Mouse (Mus musculus) thymus, adult 2 months (tissue): ENCODE data around the gene Ehd3. TPM values are rescaled to one million over a fixed set of nuclear protein-coding genes. Genes with fewer than 3 reads are reported as not detected.

Source experiments
- DNase-seq: peaks from one replicate; pipeline ENCODE4 v3.0.0; 2021
- H3K27ac ChIP-seq: fragments of 200-500 bp; 2 replicates; pipeline ENCODE4 v1.5.1; 2012; ENCODE audit warnings: low read length, control low read depth; ENCODE audit not compliant: control insufficient read depth, insufficient read depth
- H3K27me3 ChIP-seq: fragments of 200-500 bp; 2 replicates; pipeline ENCODE4 v1.6.1; 2012; ENCODE audit warnings: mild to moderate bottlenecking, low read length, moderate library complexity, mixed read lengths; ENCODE audit not compliant: control insufficient read depth, insufficient read depth
- H3K36me3 ChIP-seq: fragments of 200-500 bp; 2 replicates; pipeline ENCODE4 v1.6.1; 2012; ENCODE audit warnings: mild to moderate bottlenecking, low read length, moderate library complexity; ENCODE audit not compliant: control insufficient read depth, insufficient read depth
- H3K4me1 ChIP-seq: fragments of 200-500 bp; replicated peaks from 2 replicates; pipeline ENCODE4 v1.6.1; 2012; ENCODE audit warnings: low read length; ENCODE audit not compliant: control insufficient read depth, insufficient read depth
- H3K4me3 ChIP-seq: fragments of 200-500 bp; 2 replicates; pipeline ENCODE4 v1.5.1; 2012; ENCODE audit warnings: mild to moderate bottlenecking, low read length, control low read depth, moderate library complexity; ENCODE audit not compliant: control insufficient read depth, insufficient read depth
- CTCF ChIP-seq: fragments of 200-500 bp; IDR thresholded peaks from 2 replicates; pipeline ENCODE4 v1.5.1; 2012; ENCODE audit warnings: mild to moderate bottlenecking, control low read depth, low read length, moderate library complexity, borderline replicate concordance; ENCODE audit not compliant: control insufficient read depth, poor library complexity, insufficient read depth; ENCODE audit errors: extremely low read depth
- POLR2A ChIP-seq: fragments of 200-500 bp; IDR thresholded peaks from 2 replicates; pipeline ENCODE4 v1.6.1; 2012; ENCODE audit warnings: mild to moderate bottlenecking, low read length, control low read depth, moderate library complexity; ENCODE audit not compliant: control insufficient read depth, poor library complexity, insufficient read depth; ENCODE audit errors: extremely low read depth
- WGBS: fragments of 180-500 bp; shearing (Covaris S2); methylation state at CpG from one replicate; pipeline ENCODE4 v1.1.7; 2018; 5-methylcytosine and 5-hydroxymethylcytosine counted together
- polyA plus RNA-seq: library from polyadenylated mRNA; depleted of rRNA; stranded (reverse); fragments of >200 nt; gene quantifications from 2 replicates; pipeline ENCODE4 v1.2.3, GENCODE M21; 2012

The Ehd3 gene
- polyA plus RNA-seq, 1 experiment = 45.0 TPM

GRCm38 (mm10) chr17:73847399-73847798, 43.5 kb downstream of the Ehd3 start:
- no peaks in the 10 kb centered on the region for H3K4me1 ChIP-seq
- H3K27ac ChIP-seq = no peak overlapping the region
- H3K27me3 ChIP-seq = no peaks in the 10 kb centered on the region
- 93% methylated on average over 1 of the region's 1 CpGs for WGBS
- TF ChIP-seq POLR2A = no peak
- no peak for TF ChIP-seq CTCF
- H3K36me3 ChIP-seq = no peaks in the 10 kb centered on the region
- H3K4me3 ChIP-seq = no peak overlapping the region
- no peak for DNase-seq

- Histone ChIP-seq H3K27ac (no peak overlapping the region), H3K27me3 (no peaks in the 10 kb centered on the region), H3K4me1 (no peaks in the 10 kb centered on the region), H3K36me3 (no peaks in the 10 kb centered on the region), H3K4me3 (no peak overlapping the region)
- TF ChIP-seq POLR2A (no peak), CTCF (no peak)
- no peak for DNase-seq
- 94% methylated on average over 11 of the region's 11 CpGs for WGBS
Measured at GRCm38 (mm10) chr17:73853041-73853440, 49.1 kb downstream of the Ehd3 start.

DNA sequence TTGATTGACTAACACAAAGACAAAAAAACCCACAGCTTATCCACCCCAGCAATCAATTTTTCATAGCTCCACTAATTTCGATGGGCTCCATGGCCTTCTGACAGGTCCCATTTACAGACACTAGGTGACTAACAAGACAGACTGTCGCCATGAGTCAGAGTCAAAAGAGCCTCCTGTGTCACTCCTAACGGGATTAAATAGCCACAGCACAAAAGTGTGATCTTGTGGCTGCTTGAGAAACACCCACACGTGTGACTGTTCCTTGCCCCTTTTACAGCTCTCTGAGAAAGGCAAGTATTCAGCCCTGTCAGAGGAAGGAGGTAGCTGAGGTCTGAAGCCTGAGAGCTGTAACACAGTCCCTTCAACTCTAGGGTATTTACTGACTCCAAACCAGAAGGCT, 49.8 kb downstream of the Ehd3 start:
- Histone ChIP-seq H3K4me3 (no peak overlapping the region), H3K27ac (no peak overlapping the region), H3K4me1 (no peaks in the 10 kb centered on the region), H3K27me3 (no peaks in the 10 kb centered on the region), H3K36me3 (no peaks in the 10 kb centered on the region)
- no peak for TF ChIP-seq CTCF
- TF ChIP-seq POLR2A = no peak
- DNase-seq = no peak
- WGBS = 84% methylated on average over 4 of the region's 4 CpGs

DNA sequence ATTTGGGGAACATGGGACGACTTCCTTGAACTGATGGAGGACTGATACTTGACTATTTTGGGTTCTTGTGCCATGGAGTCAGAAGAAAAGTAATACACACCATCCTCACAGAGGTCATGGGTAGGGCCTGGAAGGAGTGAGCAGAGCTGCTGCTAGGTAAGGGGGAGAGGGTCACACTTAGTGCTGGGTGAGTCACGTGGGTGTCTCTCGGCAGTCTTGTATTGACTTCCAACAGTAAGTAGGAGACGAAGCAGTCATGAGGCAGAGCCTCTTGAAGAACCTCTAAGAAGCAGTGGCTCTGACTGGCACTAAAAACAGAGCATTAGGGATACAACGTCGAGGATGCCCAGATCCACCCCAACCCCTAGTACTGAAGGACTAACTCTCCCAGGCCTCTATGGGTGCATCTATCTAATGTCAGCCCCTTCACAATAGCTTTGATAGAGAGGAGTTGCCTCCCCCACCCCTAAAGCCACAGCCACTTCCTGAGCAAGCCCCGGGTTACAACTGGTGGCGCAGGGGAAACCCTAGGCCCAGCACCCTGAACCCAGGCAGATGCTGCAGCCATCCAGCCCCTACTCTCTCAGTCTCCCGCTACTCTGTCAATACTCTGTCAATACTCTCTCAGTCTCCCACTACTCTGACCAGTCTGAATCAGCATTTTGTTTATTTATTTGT, 65.2 kb downstream of the Ehd3 start:
- Histone ChIP-seq H3K36me3 (no peaks in the 10 kb centered on the region), H3K27me3 (no peaks in the 10 kb centered on the region), H3K27ac (0 out of 2 replicates have a peak overlapping the region, but pooled peaks have one; percentile 27), H3K4me3 (no peak overlapping the region), H3K4me1 (peaks cover 20% of the 10 kb centered on the region)
- DNase-seq = peak; percentile 80
- WGBS = 30% methylated on average over 9 of the region's 9 CpGs
- TF ChIP-seq POLR2A = no peak
- no peak for TF ChIP-seq CTCF

GRCm38 (mm10) chr17:73870956-73871605, 67.1 kb downstream of the Ehd3 start:
- H3K4me3 ChIP-seq = no peak overlapping the region
- WGBS = 39% methylated on average over 14 of the region's 14 CpGs
- no peaks in the 10 kb centered on the region for H3K36me3 ChIP-seq
- no peaks in the 10 kb centered on the region for H3K27me3 ChIP-seq
- H3K27ac ChIP-seq = no peak overlapping the region
- TF ChIP-seq POLR2A = no peak
- TF ChIP-seq CTCF = no peak
- DNase-seq = peak; percentile 48
- peaks cover 25% of the 10 kb centered on the region for H3K4me1 ChIP-seq

GRCm38 (mm10) chr17:73875268-73875667, 71.3 kb downstream of the Ehd3 start:
- no peak overlapping the region for H3K4me3 ChIP-seq
- no peak for TF ChIP-seq CTCF
- no peak for TF ChIP-seq POLR2A
- no peaks in the 10 kb centered on the region for H3K36me3 ChIP-seq
- H3K4me1 ChIP-seq = peaks cover 15% of the 10 kb centered on the region
- H3K27ac ChIP-seq = no peak overlapping the region
- 16% methylated on average over 4 of the region's 4 CpGs for WGBS
- H3K27me3 ChIP-seq = no peaks in the 10 kb centered on the region
- no peak for DNase-seq

- TF ChIP-seq POLR2A = no peak
- TF ChIP-seq CTCF = no peak
- Histone ChIP-seq H3K4me1 (peaks cover 11% of the 10 kb centered on the region), H3K36me3 (no peaks in the 10 kb centered on the region), H3K27ac (no peak overlapping the region), H3K27me3 (no peaks in the 10 kb centered on the region), H3K4me3 (no peak overlapping the region)
- no peak for DNase-seq
- WGBS = 26% methylated on average over 7 of the region's 7 CpGs
Measured at GRCm38 (mm10) chr17:73875674-73876073, 71.7 kb downstream of the Ehd3 start.
